Mouse (Mus musculus) hindbrain, embryonic 13.5 days (tissue): ENCODE measurements around the gene Atxn2l. TPM values are rescaled to one million over a fixed set of nuclear protein-coding genes. Genes with fewer than 3 reads are reported as not detected.

Source experiments
- ATAC-seq: fragments of 200-750 bp; cut with Nextera tagmentation; 2 replicates; pipeline ENCODE4 v1.8.0; 2017; ENCODE audit warnings: moderate TSS enrichment; ENCODE audit not compliant: low FRiP score
- H3K27ac ChIP-seq: fragments of 300-500 bp; sonication (generic); 2 replicates; pipeline ENCODE4 v1.5.1; 2015; ENCODE audit warnings: inconsistent platforms, mild to moderate bottlenecking, moderate library complexity
- H3K27me3 ChIP-seq: fragments of 300-500 bp; sonication (generic); 2 replicates; pipeline ENCODE4 v1.6.1; 2015; ENCODE audit warnings: mild to moderate bottlenecking, inconsistent platforms
- H3K36me3 ChIP-seq: fragments of 300-500 bp; sonication (generic); 2 replicates; pipeline ENCODE4 v1.6.1; 2015; ENCODE audit warnings: mild to moderate bottlenecking, inconsistent platforms
- H3K4me1 ChIP-seq: fragments of 300-500 bp; sonication (generic); replicated peaks from 2 replicates; pipeline ENCODE4 v1.6.1; 2015; ENCODE audit warnings: inconsistent platforms
- H3K4me2 ChIP-seq: fragments of 300-500 bp; sonication (generic); 2 replicates; pipeline ENCODE4 v1.6.1; 2015; ENCODE audit warnings: inconsistent platforms, mild to moderate bottlenecking, moderate library complexity
- H3K4me3 ChIP-seq: fragments of 300-500 bp; sonication (generic); 2 replicates; pipeline ENCODE4 v1.5.1; 2015; ENCODE audit warnings: mild to moderate bottlenecking, inconsistent platforms
- H3K9ac ChIP-seq: fragments of 300-500 bp; sonication (generic); 2 replicates; pipeline ENCODE4 v1.6.1; 2015; ENCODE audit warnings: mild to moderate bottlenecking, inconsistent platforms
- H3K9me3 ChIP-seq: fragments of 300-500 bp; sonication (generic); 2 replicates; pipeline ENCODE4 v1.6.1; 2016; ENCODE audit warnings: inconsistent platforms
- WGBS: fragments of 180-500 bp; shearing (Covaris S2); methylation state at CpG from one replicate; pipeline ENCODE4 v1.1.7; 2015; 5-methylcytosine and 5-hydroxymethylcytosine counted together
- polyA plus RNA-seq: library from polyadenylated mRNA; unstranded; fragments of >200 nt; fragmentation: Nextera tagmentation; extraction: Ambion mirVana; gene quantifications from 2 replicates; pipeline ENCODE4 v1.2.1, GENCODE M21; 2015

The Atxn2l gene
- polyA plus RNA-seq, 1 experiment from 2014 or later, result 61.6 TPM

DNA sequence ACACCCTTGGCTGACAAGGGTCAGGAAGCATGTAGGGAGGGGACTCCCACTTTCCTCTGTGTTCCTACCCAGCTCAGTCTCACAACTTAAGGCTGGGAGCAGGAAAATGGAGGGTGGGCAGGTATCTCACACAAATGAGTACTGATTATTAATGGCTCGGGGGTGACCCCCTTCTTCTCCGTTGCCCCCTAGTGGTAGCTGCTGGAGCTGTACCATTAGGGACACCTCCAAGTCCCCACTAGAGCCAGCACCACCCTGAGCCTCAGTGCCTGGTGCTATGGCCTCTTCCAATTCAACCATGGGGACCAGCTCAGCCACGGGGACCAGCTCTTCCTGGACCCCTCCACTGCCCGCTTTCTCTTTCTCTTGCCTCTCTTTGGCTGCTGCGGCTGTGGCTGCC is 36.0 kb downstream of the Atxn2l start:
- no peak for ATAC-seq
- peaks cover 62% of the 10 kb centered on the region for H3K36me3 ChIP-seq
- H3K27ac ChIP-seq, result no peak overlapping the region
- no peaks in the 10 kb centered on the region for H3K9me3 ChIP-seq
- no peak overlapping the region for H3K9ac ChIP-seq
- H3K4me2 ChIP-seq, result no peak overlapping the region
- H3K4me3 ChIP-seq, result no peak overlapping the region
- WGBS, result 68% methylated on average over 5 of the region's 5 CpGs
- H3K27me3 ChIP-seq, result no peaks in the 10 kb centered on the region
- peaks cover 2% of the 10 kb centered on the region; the same call in 1 of the 2 replicates for H3K4me1 ChIP-seq

DNA sequence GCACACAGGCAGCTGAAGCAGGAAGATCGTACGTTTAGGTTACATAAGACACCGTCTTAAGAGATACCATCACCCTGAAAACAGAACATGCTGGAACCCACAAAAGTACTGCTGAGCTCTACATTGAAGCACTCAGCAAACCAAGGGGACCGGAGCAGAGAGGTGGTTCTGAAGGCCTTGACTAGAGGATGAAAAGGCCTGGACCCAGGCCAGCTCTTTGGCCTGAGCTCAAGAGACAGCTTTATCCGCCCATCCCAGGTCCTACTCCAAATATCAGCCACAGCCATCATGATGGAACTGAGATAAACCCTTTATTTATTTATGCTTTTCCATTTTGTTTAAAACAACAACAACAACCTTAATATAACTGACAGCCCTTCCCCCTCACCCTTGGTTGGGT is 36.5 kb downstream of the Atxn2l start:
- H3K9me3 ChIP-seq, result no peaks in the 10 kb centered on the region
- no peak overlapping the region for H3K4me3 ChIP-seq
- H3K4me1 ChIP-seq, result no peaks in the 10 kb centered on the region; the same call in 1 of the 2 replicates
- H3K36me3 ChIP-seq, result peaks cover 57% of the 10 kb centered on the region
- ATAC-seq, result no peak
- H3K27me3 ChIP-seq, result no peaks in the 10 kb centered on the region
- H3K27ac ChIP-seq, result no peak overlapping the region
- H3K4me2 ChIP-seq, result no peak overlapping the region
- WGBS, result 93% methylated on average over 5 of the region's 5 CpGs
- no peak overlapping the region for H3K9ac ChIP-seq

DNA sequence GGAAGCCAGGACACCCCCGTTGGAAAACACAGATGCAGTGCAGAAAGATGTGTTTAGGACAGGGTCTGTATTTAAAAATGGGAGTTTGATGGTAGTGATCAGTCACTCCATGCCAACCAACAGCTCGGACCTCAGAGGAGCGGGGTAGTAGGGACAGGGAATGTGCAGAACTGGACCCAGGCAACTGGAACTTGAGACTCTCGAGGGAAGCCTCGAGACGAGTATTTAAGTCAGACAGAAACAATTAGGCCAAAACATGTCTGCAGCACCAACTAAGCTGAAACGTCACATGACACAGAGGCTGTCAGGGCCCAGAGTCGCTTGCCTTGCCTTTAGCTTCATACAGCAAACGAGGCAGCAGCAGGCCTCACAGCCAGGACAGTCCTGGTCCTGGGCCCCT is 37.1 kb downstream of the Atxn2l start:
- H3K4me3 ChIP-seq, result no peak overlapping the region
- H3K4me2 ChIP-seq, result no peak overlapping the region
- H3K27ac ChIP-seq, result no peak overlapping the region
- no peaks in the 10 kb centered on the region for H3K9me3 ChIP-seq
- no peaks in the 10 kb centered on the region for H3K27me3 ChIP-seq
- H3K4me1 ChIP-seq, result no peaks in the 10 kb centered on the region; the same call in 1 of the 2 replicates
- no peak for ATAC-seq
- WGBS, result 78% methylated on average over 9 of the region's 9 CpGs
- H3K36me3 ChIP-seq, result peaks cover 51% of the 10 kb centered on the region
- H3K9ac ChIP-seq, result no peak overlapping the region

DNA sequence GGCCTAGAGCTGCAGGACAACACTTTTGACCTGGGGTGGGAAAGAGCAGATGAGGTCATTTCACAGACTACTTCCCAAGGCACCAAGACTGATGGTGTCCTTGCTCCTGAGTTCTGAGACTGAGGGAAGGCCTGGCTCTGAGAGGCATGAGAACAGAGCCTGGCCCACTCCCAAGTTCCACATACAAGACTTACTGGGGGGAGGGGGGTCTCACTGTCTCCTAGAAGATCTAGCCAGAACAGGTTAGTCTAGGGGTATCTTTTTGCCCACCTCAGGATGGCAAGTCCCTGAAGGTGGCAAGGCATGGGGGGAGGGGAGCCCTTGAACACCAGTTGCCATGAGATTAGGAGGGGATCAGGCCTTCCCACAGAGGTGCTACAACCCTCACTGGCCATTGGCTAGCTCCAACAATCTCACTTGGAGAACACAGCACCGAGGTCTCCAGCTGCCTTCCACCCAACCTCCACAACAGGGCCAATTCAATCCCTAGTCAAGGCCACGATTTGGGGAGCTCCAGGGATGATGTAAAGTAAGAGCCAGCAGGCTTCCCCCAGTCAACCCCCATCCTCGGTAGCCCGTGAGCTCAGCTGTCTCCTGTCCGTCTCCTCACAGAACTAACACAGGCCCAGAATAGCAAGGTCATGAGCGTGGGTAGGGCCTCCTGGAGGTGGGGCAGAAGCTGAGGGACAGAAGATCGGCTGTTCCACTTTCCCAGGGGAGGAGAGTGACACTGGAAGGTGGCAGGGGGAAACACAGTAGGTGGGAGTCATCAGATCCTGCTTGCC is 37.8 kb downstream of the Atxn2l start:
- no peak overlapping the region for H3K4me2 ChIP-seq
- H3K9ac ChIP-seq, result no peak overlapping the region
- H3K4me1 ChIP-seq, result no peaks in the 10 kb centered on the region
- 0 out of 2 replicates have a peak, but pooled peaks cover 3% of the 10 kb centered on the region for H3K27me3 ChIP-seq
- H3K4me3 ChIP-seq, result no peak overlapping the region
- H3K36me3 ChIP-seq, result peaks cover 44% of the 10 kb centered on the region
- ATAC-seq, result no peak
- no peak overlapping the region for H3K27ac ChIP-seq
- H3K9me3 ChIP-seq, result no peaks in the 10 kb centered on the region
- 58% methylated on average over 7 of the region's 7 CpGs for WGBS

GRCm38 (mm10) chr7:126464836-126465235 is 38.4 kb downstream of the Atxn2l start:
- no peaks in the 10 kb centered on the region for H3K9me3 ChIP-seq
- no peak overlapping the region for H3K9ac ChIP-seq
- H3K4me3 ChIP-seq, result no peak overlapping the region
- no peak for ATAC-seq
- H3K36me3 ChIP-seq, result peaks cover 38% of the 10 kb centered on the region
- H3K4me1 ChIP-seq, result no peaks in the 10 kb centered on the region
- no peak overlapping the region for H3K27ac ChIP-seq
- 0 out of 2 replicates have a peak, but pooled peaks cover 3% of the 10 kb centered on the region for H3K27me3 ChIP-seq
- WGBS, result 48% methylated on average over 5 of the region's 5 CpGs
- no peak overlapping the region for H3K4me2 ChIP-seq

DNA sequence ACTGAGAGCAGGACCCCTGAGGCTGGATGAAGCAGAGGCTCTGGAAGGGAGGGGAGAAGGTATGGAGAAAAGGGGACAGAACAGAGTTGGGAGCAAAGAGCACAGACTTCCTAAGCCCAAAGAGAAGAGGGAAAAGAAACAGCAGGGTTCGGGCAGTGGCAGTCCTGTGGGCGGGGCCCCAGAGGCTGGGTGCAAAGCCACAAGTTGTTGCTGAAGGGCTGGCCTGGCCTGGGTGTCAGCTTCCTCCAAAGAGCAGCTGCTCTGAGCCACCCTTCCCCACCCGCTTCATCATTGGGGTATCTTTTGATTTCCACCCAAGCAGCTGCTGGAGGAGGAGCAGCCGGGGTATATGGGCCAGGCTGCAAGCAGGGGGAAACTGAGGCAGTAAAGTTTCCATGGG is 39.1 kb downstream of the Atxn2l start:
- no peak overlapping the region for H3K9ac ChIP-seq
- no peaks in the 10 kb centered on the region for H3K4me1 ChIP-seq
- 65% methylated on average over 4 of the region's 4 CpGs for WGBS
- peaks cover 31% of the 10 kb centered on the region for H3K36me3 ChIP-seq
- 0 out of 2 replicates have a peak, but pooled peaks cover 3% of the 10 kb centered on the region for H3K27me3 ChIP-seq
- no peaks in the 10 kb centered on the region for H3K9me3 ChIP-seq
- ATAC-seq, result no peak
- H3K4me2 ChIP-seq, result no peak overlapping the region
- no peak overlapping the region for H3K27ac ChIP-seq
- no peak overlapping the region for H3K4me3 ChIP-seq

- Histone ChIP-seq H3K9me3 (no peaks in the 10 kb centered on the region), H3K4me1 (no peaks in the 10 kb centered on the region), H3K27me3 (0 out of 2 replicates have a peak, but pooled peaks cover 3% of the 10 kb centered on the region), H3K4me3 (no peak overlapping the region), H3K36me3 (peaks cover 25% of the 10 kb centered on the region), H3K9ac (no peak overlapping the region), H3K27ac (no peak overlapping the region), H3K4me2 (no peak overlapping the region)
- no peak for ATAC-seq
- 63% methylated on average over 4 of the region's 4 CpGs for WGBS
These were observed 39.7 kb downstream of the Atxn2l start for GRCm38 (mm10) chr7:126463547-126463946.

DNA sequence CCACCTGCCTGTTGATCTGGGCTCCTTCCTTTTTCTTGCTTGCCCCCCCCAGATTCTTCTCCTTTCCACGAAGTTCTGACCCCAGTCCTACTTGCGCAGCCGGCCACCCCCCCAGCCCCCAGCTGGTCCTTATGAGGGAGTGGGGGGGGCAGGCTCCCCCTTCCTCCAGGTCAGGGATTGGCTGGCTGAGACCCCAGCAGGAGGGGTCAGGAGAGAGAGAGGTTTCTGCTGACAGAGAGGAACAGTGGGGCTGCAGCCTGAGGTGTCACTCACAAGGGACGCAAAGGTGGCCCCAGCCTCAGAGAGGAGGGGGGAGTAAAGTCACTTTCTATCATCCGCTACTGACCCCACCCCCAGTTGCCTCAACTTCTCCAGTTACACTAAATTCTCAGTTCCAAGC is 40.2 kb downstream of the Atxn2l start, which contains the start of gene Atp2a1:
Atp2a1 (minus strand) TSS at position 105 of the 400 bp plus-strand sequence.
- Histone ChIP-seq H3K4me2 (no peak within 1 kb of the TSS), H3K9ac (peak within 1 kb of the TSS; percentile 29; the same call in 1 of the 2 replicates), H3K27ac (no peak within 1 kb of the TSS), H3K9me3 (no peaks in the 10 kb centered on the region), H3K27me3 (0 out of 2 replicates have a peak, but pooled peaks cover 3% of the 10 kb centered on the region), H3K4me3 (no peak within 1 kb of the TSS), H3K4me1 (no peaks in the 10 kb centered on the region), H3K36me3 (peaks cover 19% of the 10 kb centered on the region)
- no peak for ATAC-seq
- WGBS, result 47% methylated on average over 5 of the region's 5 CpGs

- Histone ChIP-seq H3K4me3 (no peak overlapping the region), H3K4me2 (no peak overlapping the region), H3K9me3 (no peaks in the 10 kb centered on the region), H3K9ac (peak overlapping the region; percentile 29; the same call in 1 of the 2 replicates), H3K4me1 (no peaks in the 10 kb centered on the region), H3K27ac (no peak overlapping the region), H3K36me3 (peaks cover 6% of the 10 kb centered on the region), H3K27me3 (0 out of 2 replicates have a peak, but pooled peaks cover 3% of the 10 kb centered on the region)
- ATAC-seq, result no peak
- WGBS, result 71% methylated on average over 3 of the region's 3 CpGs
These were observed 41.6 kb downstream of the Atxn2l start for GRCm38 (mm10) chr7:126461626-126462025.

DNA sequence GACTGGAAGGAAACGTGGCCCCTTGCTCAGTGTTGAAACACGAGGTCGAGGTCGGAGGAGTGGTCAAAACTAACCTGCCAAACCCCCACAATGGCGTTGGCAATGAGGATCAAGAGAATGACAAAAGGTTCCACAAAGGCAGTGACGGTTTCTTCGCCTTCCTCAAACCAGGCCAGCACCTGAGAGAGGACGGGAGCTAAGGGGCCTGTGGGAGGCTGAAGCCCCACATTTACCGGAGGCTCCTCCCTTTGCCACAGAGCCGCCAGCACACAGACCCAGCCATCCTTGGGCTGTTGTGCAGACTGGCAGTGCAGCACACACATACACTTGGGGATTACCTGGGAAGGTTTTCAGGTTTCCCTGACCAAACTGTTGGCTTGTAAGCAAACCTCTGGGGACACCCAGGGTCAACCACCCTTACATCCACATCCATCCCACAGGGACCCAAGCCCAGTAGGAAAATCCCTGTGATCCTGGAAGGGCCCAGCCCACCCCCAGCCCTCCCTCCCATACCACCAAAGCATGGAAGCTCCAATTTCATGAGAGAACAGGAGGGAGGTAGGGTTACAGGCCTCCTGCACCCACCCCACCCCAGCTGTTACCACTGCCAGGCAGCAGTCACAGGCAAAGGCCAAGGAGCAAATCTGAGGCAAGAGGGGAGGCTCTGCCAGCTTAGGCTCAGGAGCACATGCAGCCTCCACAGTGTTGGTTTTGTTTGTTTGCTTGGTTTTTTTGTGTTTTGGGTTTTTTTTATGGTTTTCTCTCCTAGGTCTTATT is 42.4 kb downstream of the Atxn2l start:
- WGBS, result 55% methylated on average over 10 of the region's 10 CpGs
- H3K36me3 ChIP-seq, result no peaks in the 10 kb centered on the region; the same call in 1 of the 2 replicates
- H3K4me3 ChIP-seq, result no peak overlapping the region
- H3K4me2 ChIP-seq, result no peak overlapping the region
- no peak for ATAC-seq
- H3K27me3 ChIP-seq, result 0 out of 2 replicates have a peak, but pooled peaks cover 3% of the 10 kb centered on the region
- H3K9ac ChIP-seq, result no peak overlapping the region
- H3K4me1 ChIP-seq, result no peaks in the 10 kb centered on the region
- H3K27ac ChIP-seq, result no peak overlapping the region
- H3K9me3 ChIP-seq, result no peaks in the 10 kb centered on the region

GRCm38 (mm10) chr7:126458844-126459618 is 44.2 kb downstream of the Atxn2l start:
- Histone ChIP-seq H3K4me3 (no peak overlapping the region), H3K36me3 (no peaks in the 10 kb centered on the region), H3K9me3 (no peaks in the 10 kb centered on the region), H3K9ac (no peak overlapping the region), H3K4me2 (no peak overlapping the region), H3K27ac (no peak overlapping the region), H3K4me1 (no peaks in the 10 kb centered on the region), H3K27me3 (0 out of 2 replicates have a peak, but pooled peaks cover 3% of the 10 kb centered on the region)
- WGBS, result 86% methylated on average over 11 of the region's 11 CpGs
- no peak for ATAC-seq

- WGBS, result 84% methylated on average over 5 of the region's 5 CpGs
- no peak for ATAC-seq
- Histone ChIP-seq H3K9ac (no peak overlapping the region), H3K27ac (no peak overlapping the region), H3K4me2 (no peak overlapping the region), H3K4me1 (no peaks in the 10 kb centered on the region), H3K27me3 (0 out of 2 replicates have a peak, but pooled peaks cover 3% of the 10 kb centered on the region), H3K9me3 (no peaks in the 10 kb centered on the region), H3K4me3 (no peak overlapping the region), H3K36me3 (no peaks in the 10 kb centered on the region)
These were observed 45.0 kb downstream of the Atxn2l start for GRCm38 (mm10) chr7:126458225-126458624.
